Mouse (Mus musculus) neural tube, embryonic 11.5 days (tissue): Measurements from ENCODE around the gene Xpa. TPM values are rescaled to one million over a fixed set of nuclear protein-coding genes. Genes with fewer than 3 reads are reported as not detected.

Source experiments
- ATAC-seq: fragments of 200-750 bp; cut with Nextera tagmentation; 2 replicates; pipeline ENCODE4 v1.8.0; 2017; ENCODE audit warnings: moderate number of reproducible peaks, mild to moderate bottlenecking, moderate TSS enrichment, moderate library complexity; ENCODE audit not compliant: insufficient read depth, low FRiP score, low TSS enrichment
- DNase-seq: peaks from one replicate; pipeline ENCODE4 v3.0.0-alpha.2; 2015; ENCODE audit warnings: low spot score
- H3K27ac ChIP-seq: fragments of 300-500 bp; sonication (generic); 2 replicates; pipeline ENCODE4 v1.5.1; 2014; ENCODE audit warnings: low read depth, mild to moderate bottlenecking, low read length
- H3K27me3 ChIP-seq: fragments of 300-500 bp; sonication (generic); 2 replicates; pipeline ENCODE4 v1.6.1; 2014; ENCODE audit warnings: mild to moderate bottlenecking, low read length, mixed read lengths; ENCODE audit not compliant: control insufficient read depth, insufficient read depth
- H3K36me3 ChIP-seq: fragments of 300-500 bp; sonication (generic); 2 replicates; pipeline ENCODE4 v1.6.1; 2014; ENCODE audit warnings: mild to moderate bottlenecking, low read length, moderate library complexity, mixed read lengths; ENCODE audit not compliant: control insufficient read depth, insufficient read depth
- H3K4me1 ChIP-seq: fragments of 300-500 bp; sonication (generic); 2 replicates; pipeline ENCODE4 v1.6.1; 2014; ENCODE audit warnings: low read length, mixed read lengths; ENCODE audit not compliant: control insufficient read depth, insufficient read depth
- H3K4me2 ChIP-seq: fragments of 300-500 bp; sonication (generic); 2 replicates; pipeline ENCODE4 v1.6.1; 2014; ENCODE audit warnings: low read depth, mild to moderate bottlenecking, moderate library complexity
- H3K4me3 ChIP-seq: fragments of 300-500 bp; sonication (generic); 2 replicates; pipeline ENCODE4 v1.5.1; 2014; ENCODE audit warnings: low read depth, low read length
- H3K9ac ChIP-seq: fragments of 300-500 bp; sonication (generic); 2 replicates; pipeline ENCODE4 v1.6.1; 2014; ENCODE audit warnings: mild to moderate bottlenecking, low read length
- H3K9me3 ChIP-seq: fragments of 300-500 bp; sonication (generic); 2 replicates; pipeline ENCODE4 v1.6.1; 2016; ENCODE audit warnings: low read length; ENCODE audit not compliant: control insufficient read depth
- WGBS: fragments of 180-500 bp; shearing (Covaris S2); extraction: QIAGEN DNeasy Blood & Tissue Kit; methylation state at CpG from one replicate; pipeline ENCODE4 v1.1.7; 2014; 5-methylcytosine and 5-hydroxymethylcytosine counted together
- polyA plus RNA-seq: library from polyadenylated mRNA; unstranded; fragments of >200 nt; fragmentation: Nextera tagmentation; extraction: Ambion mirVana; gene quantifications from 2 replicates; pipeline ENCODE4 v1.2.1, GENCODE M21; 2014

Xpa gene
- polyA plus RNA-seq, 1 experiment from 2014 or later, result 28.4 TPM

DNA sequence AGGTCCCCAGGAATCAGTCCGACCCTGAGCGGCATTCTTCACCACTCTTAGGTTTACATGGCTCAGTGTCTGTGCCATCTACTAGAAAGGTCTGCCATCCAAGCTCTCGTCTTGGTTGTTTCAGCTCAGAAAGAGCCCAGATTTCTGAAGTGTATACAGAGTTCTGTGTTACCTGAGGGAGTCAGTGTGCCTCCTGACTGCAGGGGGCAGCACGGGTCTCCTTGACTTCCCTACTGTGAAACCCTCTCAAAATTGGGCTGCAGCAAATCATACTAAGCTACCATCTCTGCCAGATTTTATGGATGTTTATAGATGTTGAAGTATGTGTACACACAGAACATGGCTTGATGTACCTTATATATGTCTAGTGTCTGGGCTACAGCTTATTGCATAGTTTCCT is 19.8 kb downstream of the Xpa start:
- Histone ChIP-seq H3K4me3 (no peak overlapping the region), H3K36me3 (peaks cover 21% of the 10 kb centered on the region), H3K9ac (no peak overlapping the region), H3K9me3 (no peaks in the 10 kb centered on the region), H3K27me3 (no peaks in the 10 kb centered on the region), H3K27ac (no peak overlapping the region), H3K4me1 (no peaks in the 10 kb centered on the region), H3K4me2 (no peak overlapping the region)
- 81% methylated on average over 4 of the region's 4 CpGs for WGBS
- DNase-seq (no peak), ATAC-seq (no peak)

DNA sequence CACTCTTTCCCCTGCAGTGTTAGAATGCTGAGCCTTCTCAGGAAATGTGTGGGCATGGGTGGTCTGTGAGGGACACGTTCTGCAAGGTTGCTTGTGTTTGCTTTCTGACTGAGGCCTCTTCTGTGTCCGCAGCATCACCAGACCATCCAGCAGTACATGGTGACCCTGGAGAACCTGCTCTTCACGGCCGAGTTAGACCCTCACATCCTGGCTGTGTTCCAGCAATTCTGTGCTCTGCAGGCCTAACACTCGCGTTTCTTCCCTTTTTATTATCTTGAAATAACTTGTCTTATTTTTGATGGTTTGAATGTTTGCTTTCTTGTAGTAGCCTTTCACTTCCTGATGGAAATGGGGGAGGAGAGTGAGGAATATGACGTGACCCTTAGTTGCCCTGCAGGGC is 24.4 kb downstream of the Xpa start:
- Histone ChIP-seq H3K27ac (no peak overlapping the region), H3K27me3 (no peaks in the 10 kb centered on the region), H3K4me1 (no peaks in the 10 kb centered on the region), H3K36me3 (peaks cover 29% of the 10 kb centered on the region), H3K4me2 (no peak overlapping the region), H3K9ac (no peak overlapping the region), H3K9me3 (no peaks in the 10 kb centered on the region), H3K4me3 (no peak overlapping the region)
- ATAC-seq (no peak), DNase-seq (no peak)
- 94% methylated on average over 7 of the region's 7 CpGs for WGBS

DNA sequence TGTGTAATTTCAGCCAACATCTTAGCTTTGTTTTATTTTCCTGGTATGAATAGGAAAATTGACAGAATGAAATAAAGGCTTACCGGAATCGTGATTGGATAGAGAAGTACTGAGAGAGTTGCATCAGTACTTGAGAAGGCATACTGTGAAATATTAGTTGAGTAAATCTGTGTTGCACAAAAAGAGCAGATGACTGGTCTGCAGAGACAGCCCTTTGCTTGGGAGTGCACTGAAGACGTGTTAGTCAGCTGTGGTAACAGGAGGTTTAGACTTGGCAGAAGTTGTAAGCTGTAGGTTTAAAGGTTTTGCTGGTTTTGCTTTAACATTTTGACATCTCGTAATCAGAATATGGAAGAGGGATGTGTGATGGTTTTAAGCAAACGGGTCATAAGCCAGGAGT is 30.3 kb downstream of the Xpa start:
- 93% methylated on average over 5 of the region's 5 CpGs for WGBS
- ATAC-seq (no peak), DNase-seq (no peak)
- Histone ChIP-seq H3K4me1 (no peaks in the 10 kb centered on the region), H3K36me3 (peaks cover 20% of the 10 kb centered on the region), H3K4me2 (no peak overlapping the region), H3K27me3 (no peaks in the 10 kb centered on the region), H3K9me3 (no peaks in the 10 kb centered on the region), H3K27ac (no peak overlapping the region), H3K9ac (no peak overlapping the region), H3K4me3 (no peak overlapping the region)

DNA sequence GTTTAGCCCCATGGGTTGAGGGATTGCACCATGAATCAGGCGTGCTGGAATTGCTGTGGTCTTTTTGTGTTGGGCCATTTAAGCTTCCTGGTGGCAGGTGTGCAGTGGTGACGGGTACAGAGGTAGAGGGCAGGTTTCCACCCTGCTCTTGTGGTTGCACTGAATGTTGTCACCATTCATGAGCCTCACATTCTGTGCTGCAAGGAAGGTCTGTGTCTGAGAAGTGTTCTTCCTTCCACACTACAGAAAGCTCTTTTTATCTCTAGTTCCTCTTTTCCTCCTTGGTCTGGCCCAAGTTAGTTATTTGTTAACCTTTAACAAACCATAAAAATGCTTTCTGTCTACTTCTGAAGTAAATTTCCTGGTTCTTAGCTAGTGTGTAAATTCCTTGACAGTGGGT is 32.1 kb downstream of the Xpa start:
- no peak overlapping the region for H3K27ac ChIP-seq
- DNase-seq (no peak), ATAC-seq (no peak)
- H3K9ac ChIP-seq, result no peak overlapping the region
- no peaks in the 10 kb centered on the region for H3K9me3 ChIP-seq
- WGBS, result 84% methylated on average over 2 of the region's 2 CpGs
- H3K27me3 ChIP-seq, result no peaks in the 10 kb centered on the region
- H3K4me3 ChIP-seq, result no peak overlapping the region
- H3K4me1 ChIP-seq, result no peaks in the 10 kb centered on the region
- peaks cover 10% of the 10 kb centered on the region; the same call in 1 of the 2 replicates for H3K36me3 ChIP-seq
- H3K4me2 ChIP-seq, result no peak overlapping the region

DNA sequence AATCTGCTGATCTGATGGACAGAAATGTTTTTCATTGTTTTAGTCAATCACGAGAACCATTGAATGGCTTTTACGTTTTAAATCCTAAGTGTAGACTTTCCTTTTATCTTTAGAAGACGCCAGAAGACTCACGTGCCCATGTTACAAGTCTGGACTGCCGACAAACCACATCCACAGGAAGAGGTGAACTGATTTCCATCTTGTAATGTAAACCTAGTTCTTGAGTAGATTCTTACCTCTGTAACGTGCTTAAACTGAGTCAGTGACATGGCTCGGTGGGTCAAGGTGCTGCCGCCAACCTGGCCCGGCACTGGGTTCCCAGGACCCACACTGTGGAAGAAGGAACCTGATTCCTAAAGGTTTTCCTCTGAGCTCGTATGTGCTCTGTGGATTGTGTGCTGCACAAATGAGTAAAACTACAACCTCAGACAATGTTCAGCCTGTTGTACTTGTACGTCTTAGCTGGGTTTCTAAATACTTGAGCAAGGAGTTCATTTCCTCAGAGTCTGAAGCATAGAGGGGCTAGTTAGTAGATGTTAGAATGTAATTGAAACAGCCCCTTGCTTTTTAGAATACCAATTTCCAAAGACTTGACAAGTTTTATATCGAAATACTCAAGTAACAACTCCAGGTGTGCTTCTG is 44.1 kb downstream of the Xpa start:
- Histone ChIP-seq H3K9ac (no peak overlapping the region), H3K4me2 (no peak overlapping the region), H3K27ac (no peak overlapping the region), H3K27me3 (no peaks in the 10 kb centered on the region), H3K4me3 (no peak overlapping the region), H3K9me3 (no peaks in the 10 kb centered on the region), H3K4me1 (no peaks in the 10 kb centered on the region), H3K36me3 (peaks cover 14% of the 10 kb centered on the region)
- DNase-seq, result no peak
- ATAC-seq, result no peak
- WGBS, result 94% methylated on average over 12 of the region's 12 CpGs

DNA sequence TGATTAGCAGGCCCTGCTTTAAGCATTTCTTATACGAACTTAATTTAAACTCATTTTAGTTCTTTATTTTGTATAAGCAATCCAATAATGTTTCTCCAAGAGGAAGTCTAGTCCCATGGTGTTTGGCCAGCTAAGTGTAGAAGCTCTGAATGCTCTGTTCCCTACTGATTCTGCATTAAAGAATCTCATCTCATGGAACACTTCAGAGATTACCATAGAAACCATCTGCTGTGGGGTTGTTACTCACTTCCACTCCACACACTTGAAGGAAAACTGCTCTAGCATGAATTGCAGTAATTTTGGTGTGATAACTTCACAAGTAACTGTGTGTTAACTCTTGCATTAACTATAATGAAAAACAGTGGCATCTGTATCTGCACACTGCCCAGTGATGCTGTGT is 49.2 kb downstream of the Xpa start:
- Histone ChIP-seq H3K4me2 (no peak overlapping the region), H3K4me3 (no peak overlapping the region), H3K27ac (no peak overlapping the region), H3K36me3 (peaks cover under 1% of the 10 kb centered on the region; the same call in 1 of the 2 replicates), H3K9me3 (no peaks in the 10 kb centered on the region), H3K4me1 (no peaks in the 10 kb centered on the region), H3K27me3 (no peaks in the 10 kb centered on the region), H3K9ac (no peak overlapping the region)
- WGBS, result 100% methylated on average over 1 of the region's 1 CpGs
- no peak for ATAC-seq
- DNase-seq, result no peak

DNA sequence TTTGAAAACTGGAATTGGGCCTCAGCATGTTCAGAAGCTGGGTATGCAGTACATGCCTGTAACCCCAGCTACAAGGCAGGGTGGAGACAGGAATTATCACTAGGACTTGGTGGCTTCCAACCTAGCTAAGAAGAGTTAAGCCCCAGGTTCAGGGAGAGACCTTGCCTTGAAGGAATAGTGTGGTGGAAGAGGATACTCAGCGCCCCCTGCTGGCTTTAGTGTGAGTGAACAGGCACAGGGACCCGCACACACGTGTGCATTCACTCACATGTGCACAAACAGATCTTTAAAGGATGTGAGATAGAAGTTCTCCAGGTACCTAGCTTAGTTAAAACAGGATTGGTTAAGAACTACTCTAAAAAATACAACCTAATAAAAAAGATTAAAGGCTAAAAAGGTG is 51.8 kb downstream of the Xpa start:
- no peaks in the 10 kb centered on the region for H3K36me3 ChIP-seq
- 76% methylated on average over 3 of the region's 3 CpGs for WGBS
- no peak overlapping the region for H3K4me2 ChIP-seq
- H3K27ac ChIP-seq, result no peak overlapping the region
- H3K9me3 ChIP-seq, result no peaks in the 10 kb centered on the region
- H3K4me3 ChIP-seq, result no peak overlapping the region
- no peak for ATAC-seq
- DNase-seq, result no peak
- no peaks in the 10 kb centered on the region for H3K27me3 ChIP-seq
- no peak overlapping the region for H3K9ac ChIP-seq
- H3K4me1 ChIP-seq, result peaks cover 8% of the 10 kb centered on the region

GRCm38 (mm10) chr4:46138287-46139222 is 57.6 kb downstream of the Xpa start, which contains the start of the genes Ncbp1 and Tstd2:
Gene Ncbp1, plus strand, starts transcription at chr4:46138613.
Gene Tstd2, minus strand, starts transcription at chr4:46138694.
- Histone ChIP-seq H3K4me1 (peaks cover 9% of the 10 kb centered on the region), H3K4me2 (peak within 1 kb of the TSS; percentile 59), H3K27me3 (no peaks in the 10 kb centered on the region), H3K9ac (peak within 1 kb of the TSS; percentile 83), H3K36me3 (peaks cover 3% of the 10 kb centered on the region; the same call in 1 of the 2 replicates), H3K27ac (peak within 1 kb of the TSS; percentile 94), H3K4me3 (peak within 1 kb of the TSS; percentile 62), H3K9me3 (no peaks in the 10 kb centered on the region)
- peak; percentile 89 for ATAC-seq
- WGBS, result under 1% methylated on average over 88 of the region's 90 CpGs
- peak; percentile 98 for DNase-seq
